Mouse (Mus musculus) embryo, embryonic 11 days (tissue): ENCODE measurements around the gene Usp17ld.
"Not testable (repeated sequence)": the region's sequence is repeated elsewhere in the genome, so short reads cannot be mapped to it uniquely, and the experiment has no call there.

Experiments
- DNase-seq: peaks from one replicate; pipeline ENCODE4 v3.0.0-alpha.2; 2015

Usp17ld gene

DNA sequence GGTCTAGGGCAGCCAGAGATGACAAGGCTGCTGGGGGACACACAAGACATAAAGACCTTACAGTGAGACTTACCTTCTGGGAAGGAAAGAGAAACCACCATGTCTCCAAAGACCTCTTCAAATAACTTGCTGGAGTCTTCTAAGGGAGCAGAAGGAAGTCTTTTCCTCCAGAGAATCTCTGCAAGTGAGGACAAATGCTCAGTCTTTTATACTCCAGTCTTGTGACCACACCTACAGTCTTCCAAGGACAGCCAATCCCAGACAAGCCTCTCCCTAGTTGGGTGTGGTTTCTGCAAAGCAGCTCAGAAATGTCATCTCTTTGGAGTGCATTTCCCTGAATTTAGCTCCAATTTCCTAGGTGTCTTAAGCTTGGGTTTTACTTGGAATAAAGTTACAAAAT is at the start of gene Usp17ld:
Usp17ld (minus strand) TSS at position 101 of the 400 bp plus-strand sequence.
- DNase-seq: not testable (repeated sequence)

DNA sequence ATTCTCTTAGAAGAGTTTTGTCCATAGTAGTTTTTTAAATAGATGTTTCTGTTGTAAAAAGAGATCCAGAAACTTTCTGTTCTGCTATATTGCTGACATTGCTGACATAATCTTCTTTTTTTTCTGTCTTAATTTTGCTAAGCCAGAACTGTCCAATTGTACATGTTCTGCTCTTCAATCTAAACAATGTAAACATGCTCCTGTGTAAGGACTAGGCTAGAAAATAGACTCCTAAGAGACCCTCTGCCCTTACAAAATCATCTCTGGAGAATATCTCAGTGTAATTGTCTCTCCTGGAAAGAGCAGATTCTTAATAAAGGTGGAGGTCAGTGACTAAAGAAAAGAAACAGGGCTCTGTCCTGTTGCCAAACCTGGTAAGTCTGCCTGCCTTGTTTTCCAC is 35.6 kb downstream of the Usp17ld start, which contains the start of gene Olfr594:
Olfr594 (plus strand) TSS at position 301 of the 400 bp plus-strand sequence.
- no peak for DNase-seq

DNA sequence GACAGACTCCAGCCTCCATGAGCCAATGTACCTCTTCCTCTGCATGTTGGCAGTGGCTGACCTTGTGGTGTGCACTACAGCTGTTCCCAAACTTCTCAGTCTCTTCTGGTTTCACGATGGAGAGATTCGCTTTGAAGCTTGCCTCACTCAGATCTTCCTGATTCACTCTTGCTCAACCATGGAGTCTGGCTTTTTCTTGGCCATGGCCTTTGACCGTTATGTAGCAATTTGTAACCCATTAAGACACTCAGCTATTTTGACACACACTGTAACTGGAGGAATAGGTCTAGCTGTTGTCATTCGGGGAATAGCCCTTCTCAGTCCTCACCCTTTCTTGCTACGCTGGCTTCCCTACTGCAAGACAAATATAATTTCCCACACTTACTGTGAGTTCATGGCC is 40.3 kb downstream of the Usp17ld start:
- not testable (repeated sequence) for DNase-seq

DNA sequence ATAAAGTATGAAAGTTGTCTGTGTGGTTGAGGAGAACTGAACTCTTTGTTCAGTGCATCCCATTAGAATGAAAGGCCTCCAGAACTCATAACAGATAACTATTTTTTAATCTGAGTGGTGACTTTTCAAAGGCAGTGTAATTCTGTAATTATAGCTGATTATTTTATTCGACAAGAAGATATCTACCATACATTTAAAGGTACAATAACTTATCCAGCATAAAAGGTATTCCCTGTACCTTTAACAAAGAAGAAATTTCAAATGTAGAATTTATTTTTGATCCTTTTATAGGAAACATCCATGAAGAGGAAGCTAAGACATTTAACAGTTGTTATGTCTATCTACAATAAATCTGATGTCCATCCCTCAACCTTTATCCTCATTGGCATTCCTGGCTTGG is 40.7 kb downstream of the Usp17ld start, which contains the start of gene Olfr593:
Olfr593 (plus strand) TSS at position 301 of the 400 bp plus-strand sequence.
- no peak for DNase-seq
